Mouse (Mus musculus) lung, postnatal 10 days (tissue): ENCODE measurements at regions not wholly inside any gene's neighbourhood (a gene's known extent, or its start where the extent isn't known, plus 50 kb on each side); places are given as distances from the start of the nearest gene placed in this dataset.

ENCODE experiments used
- DNase-seq: peaks from one replicate; pipeline ENCODE4 v3.0.0; 2021

DNA sequence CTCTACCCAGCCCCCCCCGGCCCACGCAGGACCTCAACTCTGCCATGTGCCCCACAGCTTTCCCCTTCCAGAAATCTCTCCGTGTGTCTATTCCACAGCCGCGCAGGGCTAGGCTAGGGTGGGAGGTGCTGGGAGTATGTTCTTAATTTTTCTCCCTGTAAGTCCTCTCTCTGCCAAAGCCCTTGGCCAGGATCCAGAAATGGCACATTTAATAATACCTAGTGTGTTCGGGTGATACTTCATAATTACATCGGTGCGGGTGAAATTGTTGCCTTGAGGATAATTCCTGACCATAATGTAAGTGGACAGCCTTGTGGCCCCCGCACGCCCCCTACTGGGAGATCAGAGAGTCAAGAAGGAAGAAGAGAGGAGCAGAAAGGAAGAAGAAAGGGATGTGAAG is 1093.5 kb downstream of the Mrps31 start:
- peak; percentile 74 for DNase-seq

DNA sequence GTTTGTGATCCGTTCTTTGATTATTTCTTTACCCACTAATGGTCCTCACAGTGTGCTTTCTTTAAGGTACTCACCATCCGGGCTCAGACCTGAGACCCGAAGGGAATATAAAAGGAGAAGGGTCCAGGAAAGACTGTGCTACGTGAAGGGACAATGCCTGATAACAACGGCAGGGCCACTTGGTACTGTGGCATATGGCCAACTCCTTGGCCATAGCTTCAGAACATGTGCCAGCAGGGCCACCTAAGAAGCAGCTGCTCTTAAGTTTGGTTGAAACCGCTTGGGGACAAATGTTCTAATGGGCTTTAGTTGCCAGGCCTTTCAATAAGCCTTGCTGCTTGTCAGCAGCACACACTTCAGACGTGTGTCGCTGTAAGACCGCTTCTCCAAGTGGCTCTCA is 1094.1 kb downstream of the Mrps31 start:
- DNase-seq = no peak

DNA sequence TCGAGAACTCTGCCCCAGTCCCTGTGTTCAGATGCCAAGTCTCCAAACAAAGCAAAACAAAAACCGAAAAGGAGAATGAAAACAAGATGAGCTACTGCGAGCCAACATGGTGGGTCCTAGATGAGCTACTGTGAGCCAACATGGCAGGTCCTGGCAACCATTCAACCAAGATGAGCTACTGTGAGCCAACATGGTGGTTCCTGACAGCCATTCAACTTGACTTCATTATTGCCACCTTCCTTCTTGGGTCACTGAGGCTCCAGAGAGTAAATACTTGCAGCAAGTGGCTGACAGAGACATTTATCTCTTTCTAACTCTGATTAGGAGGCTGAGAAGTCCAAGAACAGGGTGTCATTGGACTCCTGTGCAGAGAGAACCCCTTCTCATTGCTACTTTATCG is 1094.8 kb downstream of the Mrps31 start:
- no peak for DNase-seq

DNA sequence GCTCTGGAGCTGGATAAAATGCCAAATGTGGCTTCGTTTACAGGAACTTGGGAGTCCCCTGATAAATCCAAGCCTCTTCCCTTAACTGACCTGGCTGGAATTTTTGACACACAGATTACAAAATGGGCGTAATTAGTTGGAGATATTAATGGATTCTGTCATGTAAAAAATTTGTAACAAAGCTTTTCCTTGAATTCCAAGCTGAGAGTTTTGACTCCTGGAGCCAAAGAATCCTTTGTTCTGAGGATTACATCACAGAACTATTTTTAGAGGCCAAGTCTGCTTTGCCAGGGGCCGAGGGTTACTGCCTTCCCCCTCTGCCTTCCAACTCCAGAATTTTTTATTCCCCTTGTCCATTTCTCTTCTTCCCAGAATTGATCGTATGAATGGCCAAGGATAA is 1096.5 kb downstream of the Mrps31 start:
- peak; percentile 25 for DNase-seq

DNA sequence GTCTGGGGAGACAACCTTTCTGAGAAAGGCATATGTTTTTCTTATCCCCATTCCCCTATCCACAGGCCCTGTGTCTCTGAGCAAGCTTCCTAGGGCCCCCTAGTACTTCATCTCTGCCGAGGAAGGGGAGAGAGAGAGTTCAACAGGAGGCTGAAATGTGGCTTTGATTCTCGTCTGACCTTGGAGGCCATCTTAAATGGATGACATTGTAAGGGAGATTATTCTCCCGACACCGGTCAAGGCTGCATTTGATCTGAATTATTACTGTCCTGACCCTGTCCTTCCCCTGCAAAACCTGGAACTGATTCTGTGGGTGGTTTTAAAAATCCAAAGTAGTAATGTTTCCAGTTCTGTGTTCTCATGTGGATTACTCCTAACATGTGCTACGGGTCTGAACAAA is 1098.9 kb downstream of the Mrps31 start:
- no peak for DNase-seq

DNA sequence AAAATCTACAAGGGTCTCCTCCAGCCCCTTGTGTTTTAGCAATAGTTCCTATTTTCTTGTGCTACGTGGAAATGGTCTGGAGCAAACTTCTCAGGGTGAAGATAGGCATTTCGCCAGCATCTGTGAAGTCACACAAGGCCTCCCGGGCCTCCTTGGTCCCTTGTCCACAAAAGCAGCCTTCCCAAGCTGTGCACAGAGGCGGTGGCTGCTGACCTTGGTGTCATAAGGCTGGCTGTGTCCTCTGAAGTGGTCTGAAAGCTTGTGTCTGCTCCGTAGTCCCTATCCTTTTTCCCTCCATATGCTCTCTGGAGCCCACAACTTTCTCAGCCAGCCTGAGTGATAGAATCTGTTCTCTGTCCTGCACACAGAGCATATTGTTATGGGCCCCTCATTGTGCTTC is 1099.4 kb downstream of the Mrps31 start:
- DNase-seq = no peak

DNA sequence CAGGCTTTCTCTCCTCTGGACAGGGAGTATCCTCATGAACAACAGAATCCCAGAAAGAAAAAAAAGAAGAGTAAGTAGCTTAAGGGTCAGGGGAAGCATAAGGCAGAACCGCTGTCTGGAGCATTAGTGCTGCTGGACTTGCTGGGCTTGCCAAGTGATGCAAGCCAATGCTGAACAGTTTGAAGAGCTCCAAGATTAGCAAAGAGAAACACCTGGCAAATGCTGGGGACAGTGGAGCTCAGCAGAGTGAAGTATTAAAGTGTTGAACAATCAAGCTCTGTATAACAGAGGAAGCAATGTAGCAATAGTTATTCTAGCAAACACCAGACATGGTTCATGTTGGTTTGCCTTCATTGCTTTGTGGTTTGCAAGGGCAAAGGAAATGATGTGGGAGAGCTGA is 1100.1 kb downstream of the Mrps31 start:
- no peak for DNase-seq

DNA sequence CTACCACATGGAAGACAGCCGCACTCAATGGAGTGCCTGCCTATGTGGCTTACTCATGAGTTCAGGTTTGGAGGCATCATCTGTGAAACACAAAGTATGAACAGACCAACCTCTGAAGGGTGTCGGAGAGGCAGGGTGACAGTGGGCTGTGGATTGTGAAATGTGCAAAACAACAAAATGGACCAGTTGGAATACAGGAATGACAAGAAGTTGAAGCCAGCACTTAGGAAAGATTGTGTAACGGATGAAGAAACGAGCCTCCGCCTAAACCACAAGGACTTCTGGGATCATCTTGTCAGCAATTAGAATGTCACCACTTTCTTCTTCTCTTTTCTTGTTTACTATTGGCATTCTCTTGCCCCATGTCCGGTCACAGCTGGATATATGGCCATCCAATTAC is 1100.6 kb downstream of the Mrps31 start:
- DNase-seq = no peak

DNA sequence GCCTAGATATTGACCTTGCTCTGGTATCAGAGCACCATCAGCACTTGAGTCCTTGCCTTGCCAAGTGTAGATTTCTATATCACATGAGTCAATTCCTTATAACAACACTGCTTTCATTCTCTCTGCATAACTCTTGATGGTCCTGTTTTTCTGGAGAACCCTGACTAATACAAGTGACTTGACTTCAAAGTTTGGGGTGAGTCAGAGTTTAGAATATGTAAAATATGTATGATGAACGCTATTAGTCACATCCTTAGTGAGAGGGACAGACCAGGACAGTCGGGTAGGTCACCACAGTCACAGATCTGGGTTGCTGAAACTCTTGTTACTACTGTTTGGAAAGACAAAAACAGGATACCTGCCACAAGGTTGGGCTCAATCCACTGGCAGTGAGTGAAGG is 1105.3 kb downstream of the Mrps31 start:
- DNase-seq = no peak

DNA sequence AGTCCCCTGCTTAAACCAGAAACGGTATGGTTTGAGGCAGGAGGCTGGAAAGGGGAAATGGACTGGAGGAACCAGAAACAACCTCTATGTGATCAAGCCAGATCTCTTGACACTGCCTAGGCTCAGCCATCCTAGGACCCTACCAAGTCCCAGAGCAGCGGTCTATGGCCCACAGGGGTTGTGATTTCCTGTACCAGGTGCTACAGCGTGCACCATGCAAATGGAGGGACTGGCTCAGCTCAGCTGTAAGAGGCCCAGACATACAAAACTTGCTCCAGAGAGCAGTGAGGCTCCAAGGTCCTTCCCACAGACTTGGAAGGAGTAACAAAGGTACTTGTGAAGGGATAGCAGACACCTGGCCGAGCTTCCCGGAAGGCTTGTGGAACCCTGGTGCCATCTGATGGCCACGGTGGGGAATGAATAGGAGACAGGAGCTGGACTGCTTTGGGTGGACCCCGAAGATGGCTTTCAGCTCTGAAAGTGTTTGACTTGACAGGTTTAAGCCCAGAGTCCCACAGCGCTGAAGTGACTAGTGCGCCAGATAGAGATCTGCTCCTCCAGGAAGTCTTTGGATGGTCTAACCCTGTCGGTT is 1120.5 kb downstream of the Mrps31 start:
- DNase-seq = peak; percentile 35

DNA sequence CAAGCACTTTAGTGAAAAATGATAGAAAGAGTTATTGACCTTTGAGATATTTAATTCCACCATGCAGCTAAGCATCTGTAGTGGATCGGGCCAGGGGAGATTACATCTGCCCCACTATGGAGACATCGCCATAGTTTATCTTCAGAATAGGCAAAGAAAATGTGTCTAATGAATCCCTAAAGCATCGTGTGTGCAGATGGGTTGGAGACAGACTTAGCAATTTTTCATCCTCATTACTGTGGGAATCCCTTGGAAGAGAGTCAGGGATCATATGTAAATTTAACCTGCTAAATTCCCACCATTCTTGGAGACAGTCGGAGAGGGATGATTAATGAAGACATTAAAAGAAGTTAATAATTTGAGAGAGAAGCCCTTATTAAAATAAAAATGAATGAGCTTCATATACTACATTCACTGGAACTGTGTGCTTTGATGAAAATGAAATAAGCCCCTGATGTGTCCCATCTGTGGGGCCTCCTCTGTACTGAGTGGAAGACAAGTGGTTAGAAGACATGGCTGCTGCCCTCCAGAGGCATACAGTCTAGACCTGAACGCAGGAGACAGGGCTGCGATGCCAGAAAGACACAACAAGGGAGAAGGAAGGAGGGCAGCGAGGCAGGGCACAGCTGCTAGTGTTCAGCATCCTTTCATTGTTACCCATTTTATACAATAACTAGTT is 1126.7 kb downstream of the Mrps31 start:
- DNase-seq = no peak

DNA sequence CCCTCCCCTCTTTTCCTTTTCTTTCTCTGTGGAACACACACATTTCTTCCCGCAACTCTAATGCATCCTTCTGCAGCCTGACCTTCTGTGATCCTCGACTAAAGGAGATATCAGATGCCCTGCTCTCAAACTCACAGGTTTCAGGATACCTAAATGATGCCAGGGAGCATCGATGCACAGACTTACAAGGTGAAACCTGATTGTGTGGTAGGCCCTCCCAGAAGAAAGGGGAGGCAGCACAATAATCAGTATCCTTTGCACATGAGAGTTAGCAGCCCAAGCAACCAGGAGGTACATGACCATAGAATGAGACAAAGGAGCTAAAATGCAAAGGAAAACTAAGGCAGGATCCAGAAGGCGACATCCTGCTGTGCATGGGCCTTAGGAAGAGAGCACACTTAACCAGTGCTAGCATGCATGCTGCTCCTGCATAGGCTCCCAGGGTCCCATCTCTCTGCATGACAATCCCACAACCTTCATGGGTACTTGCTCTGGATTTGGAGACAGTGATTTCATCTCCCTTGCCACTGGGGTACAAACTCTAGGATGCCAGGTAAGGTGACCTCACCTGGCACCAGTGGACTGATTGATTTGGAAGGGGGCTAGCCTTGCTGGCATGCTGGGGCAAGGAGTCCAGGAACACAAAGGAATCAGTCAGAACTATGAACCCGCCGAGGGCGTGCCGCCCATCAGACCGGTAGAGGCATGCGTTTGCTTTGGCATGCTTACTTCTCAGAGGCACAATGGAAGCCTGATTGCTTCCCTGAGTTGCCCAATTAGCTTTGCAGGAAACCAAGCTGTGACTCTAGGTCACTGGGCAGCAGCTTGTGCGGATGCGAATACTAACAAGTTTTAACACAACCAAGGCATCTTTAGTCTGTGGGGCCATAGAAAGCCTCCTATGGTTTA is 1142.7 kb downstream of the Mrps31 start:
- no peak for DNase-seq

DNA sequence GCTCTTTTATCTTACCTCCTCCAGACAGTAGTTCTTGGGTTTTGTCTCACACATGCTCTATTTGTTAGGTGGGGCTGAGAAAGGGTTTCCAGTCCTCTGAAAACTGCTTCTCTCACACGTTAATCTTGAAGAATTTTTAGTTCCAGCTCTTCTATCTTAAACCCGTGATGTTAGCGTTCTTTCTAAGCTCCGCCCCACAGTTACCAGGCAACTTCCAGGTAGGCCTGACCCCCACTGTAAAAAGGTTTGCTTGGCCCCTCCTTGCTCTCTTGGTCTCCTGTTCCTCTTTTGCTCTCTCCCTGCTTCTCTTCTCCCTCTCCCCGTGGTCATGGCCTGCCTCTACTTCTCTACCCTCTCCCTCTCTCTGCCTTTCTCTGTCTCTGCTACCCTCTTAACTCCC is 1149.7 kb downstream of the Mrps31 start:
- no peak for DNase-seq

DNA sequence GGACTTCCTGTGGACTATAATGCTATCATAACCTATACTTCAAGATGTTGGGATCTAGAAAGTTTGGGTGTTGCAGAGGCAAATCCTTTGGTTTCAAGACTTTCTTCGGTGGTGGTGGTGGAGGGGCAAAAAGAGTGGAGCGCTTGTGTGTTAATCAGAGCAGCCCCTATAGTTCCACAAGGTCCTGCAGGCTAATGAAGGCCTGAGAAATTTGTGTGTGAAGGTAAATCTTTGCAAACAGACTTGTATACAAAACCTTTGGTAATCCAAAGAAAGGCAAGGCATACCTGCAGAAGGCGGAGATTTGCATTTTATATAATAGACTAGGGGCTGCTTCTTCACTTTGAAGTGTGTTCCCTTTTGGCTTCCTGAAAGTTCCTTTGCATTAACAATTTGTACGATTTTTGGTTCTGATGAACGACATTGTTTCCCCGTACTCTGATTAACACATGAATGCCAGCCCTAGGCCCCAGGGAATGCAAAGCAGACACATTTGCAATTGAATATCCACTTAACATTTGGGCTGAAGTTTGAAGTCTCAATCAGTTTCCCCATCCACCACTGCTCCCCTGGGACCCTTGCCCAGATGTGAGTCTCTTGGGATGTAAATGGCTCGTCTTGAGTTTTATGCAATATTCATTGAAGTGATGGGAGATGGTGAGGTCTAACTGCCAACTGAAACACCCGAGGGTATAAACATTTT is 1150.7 kb downstream of the Mrps31 start:
- DNase-seq = no peak

DNA sequence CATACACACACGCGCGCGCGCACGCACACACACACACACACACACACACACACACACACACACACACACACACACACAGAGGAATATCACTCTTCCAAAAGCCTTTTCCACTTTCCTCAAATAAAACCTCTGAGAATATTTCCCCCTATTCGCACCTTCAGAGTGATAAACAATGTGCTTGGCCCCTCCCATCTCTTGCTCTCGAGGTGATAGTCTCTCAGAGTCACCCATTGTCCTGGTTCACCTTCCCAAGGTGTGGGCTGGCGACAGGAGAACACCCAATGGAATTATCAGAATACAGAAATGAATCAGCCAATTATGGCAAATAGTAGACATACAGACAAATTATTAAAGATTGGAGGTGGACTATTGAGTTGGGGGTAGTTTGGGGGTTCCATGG is 1151.3 kb downstream of the Mrps31 start:
- DNase-seq = no peak

DNA sequence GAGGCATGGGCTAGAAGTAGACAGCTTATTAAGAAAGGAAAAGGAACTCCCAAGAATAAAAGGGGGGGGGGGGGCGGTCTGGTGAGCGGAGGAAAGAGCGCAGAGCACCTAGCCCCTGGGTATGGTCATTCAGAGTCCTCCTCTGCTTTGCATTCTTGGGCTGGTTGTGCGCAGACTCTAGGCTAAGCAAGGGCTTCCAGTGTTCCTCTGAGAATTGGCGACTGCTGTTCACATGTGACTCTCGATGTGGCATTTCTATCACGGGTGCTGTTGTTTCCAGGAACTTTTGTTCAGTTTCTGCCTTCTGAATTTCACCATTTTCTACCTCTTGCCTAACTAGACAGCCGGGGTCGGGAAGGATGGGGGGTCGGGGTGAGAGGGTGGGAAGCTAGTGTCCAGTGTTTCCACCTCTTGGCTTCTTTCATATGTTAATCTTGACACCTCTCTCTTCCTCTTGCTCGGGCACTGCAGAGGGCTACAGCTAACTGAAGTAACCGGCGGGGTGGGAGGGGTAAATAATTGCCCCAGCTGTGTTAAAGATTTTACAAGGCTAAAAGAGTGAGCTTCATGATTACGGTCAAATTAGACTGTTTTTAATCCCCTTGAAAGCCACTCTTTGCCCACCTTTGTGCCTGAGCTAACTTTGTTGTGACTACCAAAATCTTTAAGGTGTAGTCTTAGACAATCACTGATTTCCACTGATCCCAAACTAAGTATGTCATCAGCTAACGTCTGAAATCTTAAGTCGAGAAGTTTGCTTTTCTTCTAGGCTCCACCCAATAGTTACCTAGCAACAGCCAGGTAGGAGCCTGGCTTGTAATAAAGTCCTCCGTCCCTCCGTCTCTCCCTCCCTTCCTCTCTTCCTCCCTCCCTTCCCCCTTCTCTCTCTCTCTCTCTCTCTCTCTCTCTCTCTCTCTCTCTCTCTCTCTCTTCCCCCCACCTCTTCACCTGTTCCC is 1152.2 kb downstream of the Mrps31 start:
- no peak for DNase-seq

DNA sequence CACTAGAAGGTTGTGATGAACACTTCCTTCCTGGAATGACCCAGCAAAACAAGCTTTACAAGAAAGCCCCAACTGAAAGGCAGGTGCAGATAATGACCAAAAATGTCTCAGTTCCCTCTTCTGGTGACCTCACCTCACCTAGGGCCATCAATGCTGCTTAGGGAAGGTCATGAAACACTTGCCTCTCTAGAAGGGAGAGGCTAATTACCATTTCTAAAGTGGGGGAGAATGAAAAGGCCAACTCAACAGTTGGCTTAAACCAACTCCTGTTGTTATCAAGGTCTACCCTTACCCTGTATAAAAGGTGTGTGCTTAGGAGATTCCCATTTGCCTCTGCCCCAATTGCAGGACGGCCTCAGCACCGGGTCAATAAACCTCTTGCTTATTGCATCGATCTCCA is 1156.7 kb downstream of the Mrps31 start:
- no peak for DNase-seq

DNA sequence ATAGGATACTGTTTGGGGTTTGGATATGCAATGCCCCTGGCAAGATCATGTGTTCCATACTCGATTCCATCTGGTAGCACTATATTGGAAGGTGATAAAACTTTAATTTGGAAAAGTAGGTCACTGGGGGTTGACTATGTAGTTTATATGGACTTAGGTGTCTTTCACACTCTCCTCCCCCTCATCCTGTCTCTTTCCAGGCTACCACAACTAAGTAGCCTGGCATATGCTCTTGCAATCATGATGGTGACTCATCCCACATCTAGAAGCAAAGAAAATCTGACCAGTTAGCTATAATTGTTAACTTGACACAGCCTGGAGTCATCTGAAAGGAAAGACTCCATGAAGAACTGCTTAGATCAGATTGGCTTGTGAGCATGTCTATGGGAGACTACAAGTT is 1154.3 kb downstream of the Adam3 start:
- no peak for DNase-seq

DNA sequence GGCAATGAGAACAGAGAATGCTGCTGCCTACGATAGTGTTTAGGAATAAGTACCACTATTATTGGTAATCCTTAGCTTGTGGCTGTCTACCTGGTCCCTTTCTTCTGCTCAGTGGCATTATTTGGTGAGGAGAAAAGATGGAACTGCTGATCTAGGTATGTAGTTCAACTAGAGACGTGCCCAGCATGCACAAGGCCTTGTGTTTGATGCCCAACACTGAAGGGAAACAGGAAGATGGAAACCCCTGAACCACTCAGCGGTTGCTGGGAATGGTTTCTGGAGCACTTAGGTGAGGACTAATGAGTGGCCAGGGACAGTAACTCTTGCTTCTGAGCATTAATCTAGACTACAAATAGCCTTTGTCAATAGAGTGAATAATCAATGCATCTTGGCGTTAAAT is 1145.5 kb downstream of the Adam3 start:
- no peak for DNase-seq

DNA sequence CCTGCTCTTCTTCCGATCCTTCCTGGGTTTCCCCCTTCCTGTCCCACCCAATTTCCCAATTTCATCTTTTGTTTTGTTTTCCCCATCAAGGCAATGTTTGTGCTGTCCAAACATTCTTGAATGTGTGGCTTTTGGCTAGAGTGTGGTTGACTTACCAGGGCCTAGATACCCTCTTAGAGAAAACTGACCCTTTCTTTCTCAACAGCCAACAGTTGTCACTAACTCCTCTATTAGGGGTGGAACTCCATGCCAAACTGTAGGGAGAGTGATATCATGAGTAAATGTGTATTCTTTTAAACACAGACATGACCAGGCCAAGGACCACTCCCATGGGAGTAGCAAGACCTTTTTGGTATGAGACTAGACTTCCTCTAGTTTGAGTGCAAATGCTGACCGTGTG is 1145.0 kb downstream of the Adam3 start:
- no peak for DNase-seq
